Mouse (Mus musculus) cerebellum, postnatal 10 days (tissue): ENCODE results near the gene Cwc22.

Experiments used
- DNase-seq, 2 experiments: peaks; one replicate each; pipeline ENCODE4 v3.0.0; 2021; ENCODE audit warnings: mixed read lengths in 2 of 2

The Cwc22 gene

DNA sequence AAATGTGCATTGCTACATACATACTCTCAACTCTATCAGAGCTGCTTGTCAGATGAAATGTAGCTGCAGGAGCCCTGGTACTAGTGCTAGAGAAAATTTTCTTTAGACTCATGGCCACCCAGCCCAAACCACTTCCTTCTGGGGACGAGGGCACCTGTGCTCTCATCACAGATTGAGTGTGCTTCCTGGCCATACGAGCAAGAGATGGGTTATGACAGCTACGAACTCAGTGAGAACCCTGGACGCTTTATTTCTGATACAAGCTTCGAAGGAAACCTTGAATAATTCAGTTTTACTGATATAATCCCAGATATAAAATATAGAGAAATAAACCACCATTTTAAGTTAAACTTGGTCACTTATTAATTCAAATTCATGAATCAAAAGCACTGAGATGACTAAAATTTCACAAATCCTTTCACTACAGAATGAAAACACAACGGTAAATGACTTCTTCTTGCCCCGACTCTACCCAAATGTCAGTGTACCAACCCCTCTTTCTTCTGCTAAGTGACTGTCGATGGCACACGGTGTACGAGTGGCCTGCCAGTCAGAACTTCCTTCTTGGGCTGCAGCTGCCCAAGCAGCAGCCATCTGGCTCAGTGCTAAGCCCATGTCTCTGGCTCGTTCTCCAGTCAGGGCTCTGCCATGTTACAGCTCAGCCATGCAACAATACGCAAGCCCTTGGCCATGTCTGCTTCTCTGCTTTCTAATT is 49.2 kb downstream of the Cwc22 start:
- DNase-seq: peak; percentile 82 to 89

DNA sequence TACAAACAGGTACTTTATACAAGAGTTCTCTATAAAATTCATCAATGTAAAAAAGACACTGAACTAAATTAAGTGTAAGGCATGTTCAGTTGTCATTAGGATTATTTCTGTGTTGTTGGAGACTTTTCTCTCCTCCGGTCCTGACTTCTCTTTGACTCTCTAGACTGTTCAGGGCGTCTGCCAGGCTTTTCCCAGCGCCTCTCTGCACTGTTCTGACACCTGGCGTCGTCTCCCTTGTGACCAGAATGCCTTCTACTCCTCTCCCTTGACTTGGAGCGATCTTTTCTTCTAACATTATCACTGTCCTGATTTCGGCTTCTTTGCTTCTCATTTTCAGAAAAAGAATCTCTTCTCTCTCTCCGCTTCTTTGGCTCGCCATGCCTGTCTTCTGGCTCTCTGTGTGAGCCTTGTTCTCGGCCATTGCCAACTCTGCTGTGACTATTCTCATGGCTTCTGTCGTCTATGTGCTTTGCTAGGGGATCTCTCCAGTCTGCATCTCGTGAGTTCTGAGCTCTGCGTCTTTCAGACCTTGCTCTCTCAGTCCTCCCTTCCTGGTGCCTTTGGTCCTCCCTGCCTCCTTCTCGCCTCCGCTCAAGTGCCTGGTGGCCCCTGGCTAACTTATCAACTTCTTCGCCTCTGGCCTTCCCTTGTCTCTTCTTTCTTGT is 50.1 kb downstream of the Cwc22 start:
- peak; percentile 54 to 55 for DNase-seq

DNA sequence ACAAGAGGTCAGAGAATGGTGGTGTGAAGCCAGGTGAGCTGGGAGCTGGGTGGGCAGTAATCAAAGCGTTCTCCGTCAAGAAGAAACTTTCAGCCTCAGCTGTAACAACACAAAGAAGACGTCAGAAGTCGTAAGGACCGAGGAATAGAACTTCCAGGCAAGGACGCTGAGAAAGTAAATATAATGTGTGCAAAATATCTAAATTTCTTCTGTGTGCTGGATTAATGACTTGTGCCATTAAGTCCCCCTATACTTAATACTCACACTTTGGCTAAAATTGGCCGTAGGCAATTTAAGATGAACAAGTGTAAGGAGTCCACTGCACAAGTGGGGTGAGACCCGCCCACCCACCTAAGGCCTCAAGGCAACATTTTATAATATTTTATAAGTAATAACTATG is 51.3 kb downstream of the Cwc22 start:
- no peak for DNase-seq

DNA sequence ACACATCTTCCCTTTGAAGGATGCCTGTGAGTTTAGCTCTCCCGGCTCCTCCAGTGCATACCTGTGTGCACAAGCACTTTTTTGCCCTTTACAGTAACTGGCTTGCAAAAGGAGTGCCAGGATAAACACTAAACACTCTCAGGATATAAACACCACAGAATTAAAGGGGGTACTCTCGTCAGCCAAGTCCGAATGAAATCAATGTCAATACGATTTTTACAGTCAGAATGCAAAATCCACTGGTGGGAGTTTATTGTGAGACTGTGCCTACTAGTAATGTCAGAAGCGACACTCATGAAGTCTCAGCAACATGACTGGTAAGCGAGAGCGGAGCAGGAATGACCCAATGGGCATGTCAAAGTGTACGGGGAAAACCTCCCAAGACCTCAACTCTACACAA is 52.7 kb downstream of the Cwc22 start:
- DNase-seq: no peak

DNA sequence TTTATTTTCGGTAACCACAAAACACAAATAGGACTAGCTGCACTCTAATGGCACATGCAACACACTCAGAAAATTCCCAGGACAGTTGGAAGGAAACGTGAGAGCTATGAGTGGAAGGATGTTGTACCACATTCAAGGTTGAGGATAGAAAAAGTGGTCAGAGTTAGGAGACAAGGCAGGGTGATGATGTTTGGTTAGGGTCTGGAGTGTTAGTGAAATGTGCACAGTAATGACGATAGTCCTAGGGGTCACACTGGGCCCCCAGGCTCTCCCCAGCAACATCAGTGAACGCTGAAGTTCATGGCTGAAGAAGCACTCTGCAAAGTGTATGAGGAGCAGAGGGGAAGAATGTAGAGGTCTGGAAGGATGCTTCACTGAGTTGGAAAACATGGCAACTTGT is 53.6 kb downstream of the Cwc22 start:
- no peak for DNase-seq

DNA sequence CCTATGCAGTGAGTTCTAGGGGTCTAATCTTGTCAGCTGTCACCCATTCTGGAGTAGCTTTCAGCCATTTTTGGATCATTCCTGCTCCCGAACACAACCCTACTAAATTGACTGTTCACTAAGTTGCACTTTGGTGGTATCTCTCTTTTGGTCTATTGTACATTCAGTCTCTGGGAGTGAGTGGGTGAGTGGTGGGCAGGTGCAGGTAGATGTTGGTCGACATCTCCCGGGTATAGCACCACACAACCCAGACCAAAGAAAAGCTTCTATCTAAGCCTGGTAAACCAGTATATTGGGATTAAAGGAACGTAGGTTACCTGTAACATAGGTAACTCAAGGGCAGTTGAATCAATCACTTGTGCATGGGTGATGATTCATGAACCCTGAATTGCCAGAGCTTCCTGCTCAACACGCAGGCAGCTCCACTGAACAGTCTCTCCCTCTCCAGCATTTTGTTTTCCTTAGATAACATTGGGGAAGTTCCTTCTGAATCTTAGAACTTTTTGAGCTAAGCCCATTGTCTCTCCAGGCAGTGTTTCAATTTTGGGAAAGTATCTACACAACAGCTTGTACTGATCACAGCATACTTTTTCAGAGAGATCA is 55.2 kb downstream of the Cwc22 start:
- DNase-seq: no peak

DNA sequence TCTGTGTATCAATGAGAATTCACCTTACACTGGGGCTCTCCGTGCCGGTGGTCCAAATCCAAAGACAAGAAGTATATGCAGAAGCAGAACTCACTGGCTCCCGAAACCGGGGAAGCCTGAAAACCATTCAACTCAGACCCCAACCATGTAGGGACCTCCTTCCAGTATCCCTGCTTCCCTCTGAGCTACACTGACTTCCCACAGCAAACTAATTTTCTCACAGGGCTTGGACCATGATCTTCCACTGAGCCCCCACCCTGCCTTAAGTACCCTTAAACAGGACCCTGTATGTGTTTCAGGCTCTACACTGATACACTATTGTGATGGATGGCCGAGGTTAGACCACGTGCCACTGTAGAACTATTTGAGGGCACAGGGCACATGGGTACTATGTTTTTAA is 56.2 kb downstream of the Cwc22 start:
- no peak for DNase-seq

DNA sequence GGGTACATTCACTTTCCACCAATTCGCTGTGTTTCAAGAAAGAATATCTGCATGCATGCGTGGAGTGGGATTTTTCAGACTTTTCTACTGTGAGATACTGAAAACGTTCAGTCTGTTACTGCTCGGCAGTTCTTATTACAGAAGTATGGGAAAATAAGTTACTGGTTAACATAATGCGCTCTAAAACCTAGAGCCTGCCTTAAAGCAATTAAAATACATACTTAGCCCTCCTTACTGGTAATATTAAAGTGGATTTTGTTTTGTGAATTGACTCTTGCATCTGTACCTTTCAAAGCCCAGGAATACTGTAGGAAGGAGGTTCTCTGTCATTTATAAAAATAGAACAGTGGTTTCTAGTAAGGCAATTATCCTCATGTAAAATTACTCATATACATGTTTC is 56.8 kb downstream of the Cwc22 start:
- no peak for DNase-seq

DNA sequence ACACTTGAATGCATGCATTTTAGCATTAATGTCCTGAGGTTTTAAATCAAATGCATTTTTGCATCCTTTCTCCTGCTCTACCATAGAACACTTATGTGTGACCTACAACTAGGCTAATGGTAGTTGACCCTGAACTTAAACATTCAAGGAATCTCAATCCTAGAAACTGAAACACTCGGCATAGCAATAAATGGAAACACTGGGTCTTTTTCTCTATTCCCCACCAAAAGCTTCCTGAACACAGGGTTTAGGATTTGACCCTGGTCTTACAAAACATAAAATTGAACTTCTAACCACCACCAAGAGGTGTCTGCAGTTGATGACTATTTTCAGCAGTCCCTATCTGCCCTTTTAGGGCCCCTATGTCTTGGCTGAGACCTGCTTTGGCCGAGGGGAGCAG is 57.3 kb downstream of the Cwc22 start:
- DNase-seq: no peak

DNA sequence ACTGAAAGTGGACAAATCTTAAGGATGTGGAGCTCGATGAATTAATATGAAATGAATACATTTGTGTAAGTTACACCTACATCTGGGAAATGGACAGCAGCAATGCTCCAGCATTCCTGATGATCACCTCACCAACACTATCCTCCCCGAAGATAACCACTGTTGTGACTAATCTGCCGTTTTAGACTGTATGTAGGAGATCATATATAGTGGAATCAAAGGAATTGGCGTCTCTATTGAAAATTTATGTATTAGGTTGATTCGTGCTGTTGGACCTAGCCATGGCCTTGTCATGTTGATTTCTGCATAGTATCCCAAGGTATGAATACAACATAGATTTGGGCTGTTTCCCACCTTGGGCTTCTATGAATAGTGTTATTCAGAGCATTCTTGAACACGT is 58.1 kb downstream of the Cwc22 start:
- no peak for DNase-seq

DNA sequence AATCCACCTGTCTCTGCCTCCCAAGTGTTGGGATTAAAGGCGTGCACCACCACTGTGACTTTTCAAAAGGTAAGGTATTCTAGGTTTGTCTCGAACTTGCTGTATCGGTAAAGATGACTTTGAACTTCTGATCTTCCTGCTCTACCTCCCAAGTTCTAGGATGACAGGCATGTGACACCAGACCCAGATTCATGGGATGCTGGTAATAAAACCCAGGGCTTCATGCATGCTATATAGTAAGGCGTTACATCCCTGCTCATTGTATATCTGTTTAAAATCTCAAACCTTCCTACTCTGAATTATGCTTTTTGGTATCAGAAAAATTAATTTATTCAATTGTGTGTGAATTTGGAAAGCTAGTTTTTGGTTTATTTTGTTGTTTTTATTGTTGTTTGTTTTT is 59.0 kb downstream of the Cwc22 start:
- DNase-seq: no peak

DNA sequence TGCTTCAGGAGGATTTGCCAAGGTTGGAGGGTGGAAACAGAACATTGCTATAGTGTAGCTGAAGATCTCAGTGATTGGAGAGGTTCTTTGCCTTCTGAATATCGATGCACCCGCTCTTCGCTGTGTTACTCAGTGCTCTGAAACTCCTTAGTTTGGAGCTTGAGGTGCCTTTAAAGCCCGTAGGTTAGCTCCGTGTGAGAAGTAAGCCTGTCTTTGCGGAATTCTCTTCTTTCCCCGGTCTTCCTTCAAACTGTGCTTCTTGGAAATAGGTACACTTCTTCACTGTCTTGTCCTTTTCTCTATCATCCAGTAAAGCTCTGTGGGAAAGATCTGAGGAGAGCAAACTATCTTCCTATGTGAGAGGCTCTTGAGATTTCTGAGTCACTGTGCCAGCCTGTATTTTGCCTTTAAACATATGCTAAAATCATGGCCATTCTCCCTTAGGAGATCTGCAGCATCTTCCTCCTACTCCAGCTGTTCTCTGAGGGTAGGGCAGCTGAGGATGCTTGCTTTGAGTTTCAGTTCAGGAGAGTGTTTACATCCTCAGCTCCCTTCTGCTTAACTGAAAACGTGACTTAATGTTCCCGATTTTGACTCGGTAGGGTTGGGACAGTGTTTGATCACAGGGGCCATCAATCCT is 60.6 kb downstream of the Cwc22 start:
- no peak for DNase-seq

DNA sequence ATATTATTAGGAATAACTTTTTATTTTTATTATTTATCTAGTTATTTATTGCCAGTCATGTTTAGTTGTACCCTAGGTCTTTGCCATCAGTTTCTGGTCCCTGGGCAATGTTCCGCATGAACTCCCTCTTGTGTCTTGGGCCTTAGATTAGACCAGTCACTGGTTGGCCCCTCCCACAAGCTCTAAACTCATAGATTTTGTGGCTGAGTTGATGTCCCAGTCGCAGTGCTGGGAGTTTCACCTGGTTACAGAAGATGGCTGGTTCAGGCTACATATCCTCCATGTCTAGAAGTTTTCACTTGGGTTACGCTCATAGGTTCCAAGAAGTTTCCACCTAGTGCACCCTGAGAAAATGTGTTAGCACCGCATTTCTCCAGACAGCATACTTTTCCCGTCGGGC is 61.1 kb downstream of the Cwc22 start:
- no peak for DNase-seq

DNA sequence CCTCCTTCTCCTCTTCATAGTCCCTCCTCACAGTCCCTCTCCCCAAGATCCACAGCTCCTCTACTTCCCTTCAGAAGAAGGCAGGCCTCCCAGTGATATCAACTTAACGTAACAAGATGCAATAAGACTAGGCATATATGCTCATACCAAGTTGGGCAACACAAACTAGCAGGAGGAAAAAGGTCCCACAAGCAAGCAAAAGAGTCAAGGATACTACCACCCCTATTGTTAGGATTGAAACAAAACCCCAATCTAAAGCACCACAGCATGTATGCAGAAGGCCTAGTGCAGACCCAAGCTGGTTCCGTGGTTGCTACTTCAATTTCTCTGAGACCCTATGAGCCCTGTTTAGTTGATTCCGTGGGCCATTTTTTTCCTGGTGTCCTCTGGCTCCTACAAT is 61.7 kb downstream of the Cwc22 start:
- no peak for DNase-seq

DNA sequence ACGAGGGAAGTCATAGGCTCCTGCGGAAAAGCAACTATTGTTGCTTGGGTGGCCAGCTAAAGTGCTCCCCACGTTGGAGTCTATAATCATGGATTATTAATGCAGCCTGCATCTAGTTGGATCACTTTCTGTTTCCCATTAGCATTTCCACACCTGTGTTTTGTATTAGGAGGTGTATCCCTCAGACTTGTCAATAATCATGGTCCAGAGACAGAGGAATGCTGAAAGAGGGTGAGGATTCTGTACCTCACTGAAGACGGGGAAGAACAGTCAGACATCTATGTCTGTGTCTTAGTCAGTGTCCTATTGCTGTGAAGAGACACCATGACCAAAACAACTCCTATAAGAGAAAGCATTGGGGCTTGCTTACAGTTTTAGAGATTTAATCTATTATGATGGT is 63.2 kb downstream of the Cwc22 start:
- no peak for DNase-seq

DNA sequence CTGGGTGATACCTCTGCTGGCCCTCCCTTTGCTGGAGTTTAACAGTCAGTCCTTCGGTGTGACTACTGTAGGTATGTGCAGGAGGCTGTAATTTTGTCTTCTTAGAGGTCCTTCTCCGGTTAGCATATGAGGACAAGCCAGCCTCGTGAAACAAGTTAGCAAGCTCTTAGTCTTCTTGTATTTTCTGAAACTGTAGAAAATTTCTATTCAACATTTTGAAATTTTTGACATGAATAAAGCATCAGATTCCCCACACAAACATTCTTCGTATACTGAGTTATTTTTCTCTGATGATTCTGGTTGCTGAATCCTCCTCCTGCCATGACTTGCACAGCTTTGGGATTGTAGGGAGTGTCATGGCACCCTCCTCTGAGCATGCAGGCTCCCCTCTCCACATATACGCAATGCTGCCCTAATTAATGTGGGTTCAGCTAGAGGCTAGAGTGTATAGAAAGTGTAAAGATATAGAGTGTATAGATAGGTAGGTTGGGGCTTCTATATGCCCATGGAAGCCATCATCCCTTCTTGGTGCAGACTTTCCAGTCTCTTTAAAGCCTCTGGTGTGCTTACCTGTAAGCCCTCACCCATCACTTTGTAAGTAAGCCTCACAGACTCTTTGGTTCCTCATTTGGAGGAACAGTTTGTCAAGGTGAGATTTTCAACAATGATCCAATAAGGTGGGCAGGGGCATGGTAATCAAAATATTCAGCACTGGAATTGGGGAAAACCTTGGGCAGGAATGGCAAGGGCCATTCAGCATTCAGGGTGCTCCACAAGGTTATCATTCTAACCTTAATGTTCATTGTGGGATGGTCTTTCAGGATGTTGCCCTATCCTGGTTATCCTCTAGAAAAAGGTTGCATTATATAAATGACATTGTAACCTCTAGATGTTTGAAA is 64.6 kb downstream of the Cwc22 start:
- DNase-seq: no peak

DNA sequence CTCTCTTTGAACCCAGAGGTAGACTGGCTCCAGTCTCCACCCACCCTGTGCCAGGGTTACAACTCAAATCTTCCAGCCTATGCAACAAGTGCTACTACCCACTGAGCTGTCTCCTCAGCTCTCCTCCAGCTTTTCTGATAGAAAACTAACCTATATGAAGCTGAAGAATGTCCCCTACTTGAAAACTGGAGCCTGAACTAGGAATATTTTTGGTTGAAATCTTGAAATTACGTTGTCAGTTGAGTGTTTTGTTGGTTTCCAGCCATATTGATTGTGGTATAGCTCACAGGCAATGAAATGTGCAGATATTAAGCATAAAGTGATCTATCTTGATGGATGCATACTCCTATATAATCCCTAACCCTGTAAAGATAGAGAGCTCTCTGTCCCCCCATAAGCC is 65.8 kb downstream of the Cwc22 start:
- DNase-seq: no peak

DNA sequence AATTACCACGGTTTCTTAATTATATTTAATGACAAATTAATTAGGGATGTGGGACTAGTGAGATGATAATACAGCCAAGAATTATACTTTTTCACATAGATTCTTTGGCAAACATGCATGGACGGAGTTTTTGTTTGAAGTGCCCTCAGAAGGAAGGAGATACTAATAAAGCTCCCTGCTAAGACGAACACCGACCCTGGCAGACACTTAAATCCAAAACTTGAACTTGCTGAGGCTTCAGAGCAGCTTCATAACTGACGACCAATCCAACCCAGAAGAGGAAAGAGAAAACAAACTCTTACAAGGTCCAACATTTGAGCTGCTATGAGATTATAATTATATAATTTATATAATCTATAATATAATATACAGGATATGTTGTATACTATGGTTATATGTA is 66.4 kb downstream of the Cwc22 start:
- DNase-seq: no peak

DNA sequence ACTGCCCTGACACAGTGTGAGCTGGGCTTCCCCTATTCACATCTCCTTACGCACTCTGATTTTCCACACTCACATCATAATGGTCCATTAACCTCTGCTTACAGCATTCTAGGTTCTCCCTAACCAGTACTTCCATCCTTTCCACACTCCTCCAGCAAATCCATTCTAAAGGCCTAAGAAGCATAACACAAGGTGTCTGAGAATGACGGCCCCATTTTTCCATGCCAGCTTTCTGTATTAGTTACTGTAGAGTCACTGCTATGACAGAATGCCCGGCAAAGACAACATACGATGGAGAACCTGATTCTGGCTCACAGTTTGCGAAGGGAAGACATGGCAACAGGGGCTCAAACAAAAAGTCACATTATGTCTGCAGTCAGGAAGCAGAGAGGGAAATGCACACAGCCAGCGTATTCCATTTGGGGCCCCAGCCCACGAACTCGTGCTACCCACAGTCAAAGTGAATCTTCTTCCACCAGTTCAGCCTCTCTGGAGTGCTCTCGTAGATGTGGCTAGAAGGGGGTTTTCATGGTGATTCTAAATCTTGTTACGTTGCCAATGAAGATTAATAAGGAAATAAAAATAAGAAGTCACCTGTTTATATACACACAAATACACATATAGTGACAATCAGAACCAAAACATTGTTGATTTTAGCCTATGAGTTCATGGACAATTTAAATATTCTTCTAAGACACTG is 68.9 kb downstream of the Cwc22 start:
- DNase-seq: no peak

DNA sequence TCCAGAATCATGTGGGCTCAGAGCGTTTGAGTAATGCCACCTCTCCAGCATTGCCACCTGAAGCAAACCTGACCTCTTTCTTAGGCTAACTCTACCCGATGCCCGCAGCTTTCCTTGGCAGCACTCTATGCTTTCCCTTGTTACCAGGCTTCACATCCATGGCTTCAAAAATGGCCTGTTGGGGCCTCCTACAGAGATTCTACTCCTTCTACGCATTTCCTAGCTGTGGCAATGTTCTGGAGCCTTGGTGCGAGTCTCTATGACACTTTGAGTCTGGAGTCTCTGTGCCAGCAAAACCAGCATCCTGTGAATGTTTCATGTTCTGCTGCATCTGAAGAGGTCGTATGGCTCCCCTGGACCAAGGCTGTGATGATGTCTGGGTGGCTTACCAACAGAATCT is 69.8 kb downstream of the Cwc22 start:
- no peak for DNase-seq

DNA sequence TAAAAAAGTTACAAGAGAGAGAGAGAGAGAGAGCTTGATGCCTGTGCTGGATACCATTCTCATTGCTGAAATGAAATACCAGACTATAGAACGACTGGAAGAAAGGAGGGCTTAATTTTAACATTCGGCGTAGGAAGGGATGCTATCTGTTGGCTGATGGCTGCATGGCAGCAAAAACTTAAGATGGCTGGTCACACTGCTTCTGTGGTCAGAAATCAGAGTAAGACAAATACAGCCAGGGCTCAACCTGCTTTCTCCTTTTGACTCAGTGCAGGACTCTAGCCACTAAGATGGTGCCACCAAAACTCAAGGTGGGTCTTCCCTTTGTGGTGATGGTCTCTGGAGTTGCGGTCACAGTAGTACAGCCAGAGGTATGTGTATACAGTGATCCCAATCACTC is 70.7 kb downstream of the Cwc22 start:
- DNase-seq: no peak

DNA sequence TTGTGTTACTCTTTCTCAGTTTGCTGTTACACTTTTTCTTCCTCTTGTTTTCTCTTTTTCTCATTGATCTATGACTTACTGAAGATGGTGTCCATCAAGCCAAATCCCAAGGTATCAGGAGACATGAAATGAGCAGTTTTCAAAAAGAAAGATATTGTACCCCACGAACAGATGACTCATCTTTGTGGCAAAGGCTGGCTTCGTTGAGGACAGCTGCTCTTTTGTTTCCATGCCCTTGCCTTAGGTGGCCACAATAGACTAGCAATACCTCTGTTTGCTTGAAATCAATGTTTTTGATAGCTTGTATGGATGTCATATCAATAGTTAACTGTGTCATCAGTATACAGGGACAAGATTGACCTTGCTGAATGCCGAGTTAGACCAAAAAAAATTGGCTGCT is 71.5 kb downstream of the Cwc22 start:
- DNase-seq: no peak
